Mouse (Mus musculus) heart, postnatal 0 days (tissue): ENCODE results near the gene Tbk1. TPM values are rescaled to one million over a fixed set of nuclear protein-coding genes. Genes with fewer than 3 reads are reported as not detected.
A peak's percentile ranks its signal among the peaks of the same experiment; 100 is the strongest.

Experiments used
- ATAC-seq: fragments of 200-750 bp; cut with Nextera tagmentation; 2 replicates; pipeline ENCODE4 v1.8.0; 2017; ENCODE audit warnings: low read depth, moderate number of reproducible peaks, moderate library complexity; ENCODE audit not compliant: insufficient read depth
- DNase-seq: peaks from one replicate; pipeline ENCODE4 v3.0.0-alpha.2; 2016; ENCODE audit warnings: low spot score
- H3K27ac ChIP-seq: fragments of 300-500 bp; sonication (generic); 2 replicates; pipeline ENCODE4 v1.5.1; 2014; ENCODE audit warnings: low read depth, mild to moderate bottlenecking
- H3K27me3 ChIP-seq: fragments of 300-500 bp; sonication (generic); 2 replicates; pipeline ENCODE4 v1.6.1; 2014; ENCODE audit warnings: low read length, mixed read lengths; ENCODE audit not compliant: control insufficient read depth, insufficient read depth
- H3K36me3 ChIP-seq: fragments of 300-500 bp; sonication (generic); replicated peaks from 2 replicates; pipeline ENCODE4 v1.6.1; 2014; ENCODE audit warnings: low read length, mixed read lengths; ENCODE audit not compliant: control insufficient read depth, insufficient read depth
- H3K4me1 ChIP-seq: fragments of 300-500 bp; sonication (generic); 2 replicates; pipeline ENCODE4 v1.6.1; 2014; ENCODE audit warnings: antibody characterized with exemption; ENCODE audit not compliant: control insufficient read depth, insufficient read depth
- H3K4me2 ChIP-seq: fragments of 300-500 bp; sonication (generic); 2 replicates; pipeline ENCODE4 v1.6.1; 2014; ENCODE audit warnings: low read depth, mild to moderate bottlenecking, low read length, moderate library complexity
- H3K4me3 ChIP-seq: fragments of 300-500 bp; sonication (generic); 2 replicates; pipeline ENCODE4 v1.5.1; 2014; ENCODE audit warnings: low read depth, low read length
- H3K9ac ChIP-seq: fragments of 300-500 bp; sonication (generic); replicated peaks from 2 replicates; pipeline ENCODE4 v1.6.1; 2014; ENCODE audit warnings: low read depth, low read length, mixed read lengths
- H3K9me3 ChIP-seq: fragments of 300-500 bp; sonication (generic); replicated peaks from 2 replicates; pipeline ENCODE4 v1.6.1; 2016; ENCODE audit warnings: low read length; ENCODE audit not compliant: control insufficient read depth
- CTCF ChIP-seq: IDR thresholded peaks from 2 replicates; pipeline ENCODE4 v1.5.1; 2016; ENCODE audit warnings: antibody characterized with exemption, control low read depth, low read depth
- EP300 ChIP-seq: IDR thresholded peaks from 2 replicates; pipeline ENCODE4 v1.6.1; 2016; ENCODE audit warnings: antibody characterized with exemption, low read depth
- WGBS: fragments of 180-500 bp; shearing (Covaris S2); extraction: QIAGEN DNeasy Blood & Tissue Kit; methylation state at CpG from one replicate; pipeline ENCODE4 v1.1.7; 2014; 5-methylcytosine and 5-hydroxymethylcytosine counted together
- polyA plus RNA-seq: library from polyadenylated mRNA; unstranded; fragments of >200 nt; fragmentation: Nextera tagmentation; extraction: Ambion mirVana; gene quantifications from 2 replicates; pipeline ENCODE4 v1.2.1, GENCODE M21; 2015
- total RNA-seq: library from RNA; depleted of rRNA; stranded (reverse); fragments of >200 nt; gene quantifications from 2 replicates; pipeline ENCODE4 v1.2.3, GENCODE M21; 2014; ENCODE audit warnings: low replicate concordance

The Tbk1 gene
- total and polyA plus RNA-seq, 2 experiments from 2014 or later = 12.5 to 15.5 TPM

GRCm38 (mm10) chr10:121615935-121616334 lies 29.3 kb upstream of the Tbk1 start:
- TF ChIP-seq EP300 = no peak
- H3K36me3 ChIP-seq = peaks cover 74% of the 10 kb centered on the region
- H3K27ac ChIP-seq = no peak overlapping the region
- no peak overlapping the region for H3K9ac ChIP-seq
- no peak for ATAC-seq
- no peaks in the 10 kb centered on the region for H3K4me1 ChIP-seq
- WGBS = 80% methylated on average over 7 of the region's 7 CpGs
- no peak overlapping the region for H3K4me2 ChIP-seq
- DNase-seq = no peak
- H3K4me3 ChIP-seq = no peak overlapping the region
- no peaks in the 10 kb centered on the region for H3K27me3 ChIP-seq
- no peaks in the 10 kb centered on the region for H3K9me3 ChIP-seq

GRCm38 (mm10) chr10:121615146-121615870 lies 28.7 kb upstream of the Tbk1 start:
- H3K9ac ChIP-seq = no peak overlapping the region
- WGBS = 87% methylated on average over 13 of the region's 13 CpGs
- no peak for ATAC-seq

GRCm38 (mm10) chr10:121613570-121613969 lies 27.0 kb upstream of the Tbk1 start:
- 60% methylated on average over 13 of the region's 13 CpGs for WGBS
- no peak overlapping the region for H3K9ac ChIP-seq
- peak; percentile 72 for ATAC-seq

More at GRCm38 (mm10) chr10:121615146-121615870, 28.7 kb upstream of the Tbk1 start:
- Histone ChIP-seq H3K27me3 (no peaks in the 10 kb centered on the region), H3K9me3 (no peaks in the 10 kb centered on the region), H3K4me2 (no peak overlapping the region), H3K4me1 (no peaks in the 10 kb centered on the region), H3K4me3 (no peak overlapping the region), H3K36me3 (peaks cover 77% of the 10 kb centered on the region), H3K27ac (no peak overlapping the region)
- TF ChIP-seq CTCF (no peak), EP300 (no peak)
- DNase-seq = no peak

DNA sequence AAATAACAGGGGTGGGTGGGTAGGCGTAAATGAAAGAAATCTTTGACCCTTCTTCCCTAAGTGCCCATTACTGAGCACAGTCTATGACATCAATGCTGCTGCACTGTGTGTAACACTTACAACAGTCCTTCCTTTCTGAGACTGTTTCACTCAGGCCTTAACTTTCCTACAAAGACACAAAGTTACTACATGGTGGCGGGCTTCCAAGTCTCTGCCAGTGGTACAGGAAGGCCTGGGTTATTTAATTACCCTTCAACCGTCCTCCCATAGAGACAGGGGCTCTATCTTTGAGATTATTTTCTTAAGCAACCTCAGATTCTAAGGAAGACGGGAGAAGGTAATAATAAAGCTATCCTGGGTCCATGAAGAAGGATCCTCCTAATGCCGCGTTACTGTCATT lies 25.9 kb upstream of the Tbk1 start:
- Histone ChIP-seq H3K36me3 (peaks cover 85% of the 10 kb centered on the region), H3K4me1 (no peaks in the 10 kb centered on the region), H3K9me3 (no peaks in the 10 kb centered on the region), H3K27me3 (no peaks in the 10 kb centered on the region), H3K4me3 (no peak overlapping the region), H3K4me2 (no peak overlapping the region), H3K9ac (no peak overlapping the region), H3K27ac (peak overlapping the region; percentile 71; the same call in 1 of the 2 replicates)
- 78% methylated on average over 6 of the region's 6 CpGs for WGBS
- ATAC-seq (no peak), DNase-seq (no peak)
- TF ChIP-seq EP300 = no peak
- no peak for TF ChIP-seq CTCF

More at GRCm38 (mm10) chr10:121613570-121613969, 27.0 kb upstream of the Tbk1 start:
- Histone ChIP-seq H3K4me2 (no peak overlapping the region), H3K4me1 (no peaks in the 10 kb centered on the region), H3K27me3 (no peaks in the 10 kb centered on the region), H3K36me3 (peaks cover 86% of the 10 kb centered on the region), H3K4me3 (no peak overlapping the region), H3K9me3 (no peaks in the 10 kb centered on the region), H3K27ac (peak overlapping the region; percentile 71)
- TF ChIP-seq CTCF (no peak), EP300 (0 out of 2 replicates have a peak, but pooled peaks have one; percentile 42)
- DNase-seq = peak; percentile 56

DNA sequence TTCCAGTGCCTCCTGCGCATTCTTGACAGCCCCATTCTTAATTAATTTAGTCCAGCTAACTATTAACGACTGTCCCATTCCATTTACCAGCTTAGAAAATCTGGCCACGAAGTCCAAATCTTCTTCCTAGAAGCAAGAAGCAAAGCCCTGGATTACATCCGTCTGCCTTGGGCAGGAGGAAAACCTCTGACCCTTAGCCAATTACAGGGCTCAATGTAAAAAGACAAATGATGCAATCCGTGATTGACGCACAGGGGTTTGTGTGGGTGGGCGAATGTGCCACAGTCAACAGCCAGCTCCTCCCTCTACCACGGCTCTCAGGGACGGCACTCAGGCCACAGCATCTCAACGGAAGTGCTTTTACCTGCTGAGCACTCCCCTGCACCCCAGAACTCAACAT lies 25.0 kb upstream of the Tbk1 start:
- H3K36me3 ChIP-seq = peaks cover 86% of the 10 kb centered on the region
- H3K27ac ChIP-seq = no peak overlapping the region
- no peaks in the 10 kb centered on the region for H3K4me1 ChIP-seq
- no peaks in the 10 kb centered on the region for H3K9me3 ChIP-seq
- DNase-seq = no peak
- H3K9ac ChIP-seq = no peak overlapping the region
- no peak overlapping the region for H3K4me3 ChIP-seq
- no peak overlapping the region for H3K4me2 ChIP-seq
- TF ChIP-seq EP300 (no peak), CTCF (no peak)
- H3K27me3 ChIP-seq = no peaks in the 10 kb centered on the region
- WGBS = 81% methylated on average over 9 of the region's 10 CpGs
- no peak for ATAC-seq

- Histone ChIP-seq H3K4me2 (no peak overlapping the region), H3K9ac (no peak overlapping the region), H3K27me3 (no peaks in the 10 kb centered on the region), H3K36me3 (peaks cover 95% of the 10 kb centered on the region), H3K4me1 (no peaks in the 10 kb centered on the region), H3K27ac (no peak overlapping the region), H3K9me3 (no peaks in the 10 kb centered on the region), H3K4me3 (no peak overlapping the region)
- no peak for TF ChIP-seq EP300
- no peak for TF ChIP-seq CTCF
- ATAC-seq = no peak
- 88% methylated on average over 10 of the region's 10 CpGs for WGBS
- no peak for DNase-seq
These were observed 21.6 kb upstream of the Tbk1 start for GRCm38 (mm10) chr10:121608177-121608576.
